Mouse (Mus musculus) Muller cell, postnatal 12 days (primary cell): ENCODE results near the gene Olfr894.
"Not testable (repeated sequence)": the region's sequence is repeated elsewhere in the genome, so short reads cannot be mapped to it uniquely, and the experiment has no call there.

ENCODE experiments used
- DNase-seq: peaks from one replicate; pipeline ENCODE4 v3.0.0-alpha.2; 2015; ENCODE audit errors: inconsistent ontology term

Olfr894 gene

DNA sequence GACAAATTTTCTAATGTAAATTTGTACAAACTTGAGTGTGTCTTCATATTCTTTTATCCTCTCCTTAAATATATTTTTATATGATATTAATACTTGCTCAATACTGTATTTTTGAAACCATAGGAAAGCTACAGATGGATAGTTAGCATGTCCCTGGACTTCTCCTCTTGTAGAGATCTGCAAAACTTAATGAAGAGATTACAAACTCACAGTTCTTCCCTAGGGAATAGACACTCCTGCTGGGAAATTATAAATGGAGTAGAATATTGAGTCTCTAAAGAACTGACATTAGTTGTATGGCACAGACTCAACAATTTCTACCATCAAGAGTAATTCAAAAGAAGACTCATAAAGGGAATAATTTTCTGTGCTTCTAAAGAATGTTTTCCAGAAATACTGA is at the start of gene Olfr894:
TSS of gene Olfr894 (plus strand) at position 301 of the 400 bp plus-strand sequence.
- DNase-seq = no peak

GRCm38 (mm10) chr9:38168341-38168740 is 49.5 kb upstream of the Olfr894 start:
- not testable (repeated sequence) for DNase-seq

- no peak for DNase-seq
These were observed 37.1 kb upstream of the Olfr894 start, which contains the start of gene Olfr891 for GRCm38 (mm10) chr9:38180721-38181120. Gene Olfr891, minus strand, starts transcription at chr9:38180821.

- no peak for DNase-seq
These were observed 9.8 kb upstream of the Olfr894 start, which contains the start of gene Olfr893 for GRCm38 (mm10) chr9:38208065-38208464. Gene Olfr893, plus strand, starts transcription at chr9:38208365.

GRCm38 (mm10) chr9:38252474-38252873 is 34.6 kb downstream of the Olfr894 start, which contains the start of gene Olfr143:
Gene Olfr143, plus strand, starts transcription at chr9:38252774.
- no peak for DNase-seq

DNA sequence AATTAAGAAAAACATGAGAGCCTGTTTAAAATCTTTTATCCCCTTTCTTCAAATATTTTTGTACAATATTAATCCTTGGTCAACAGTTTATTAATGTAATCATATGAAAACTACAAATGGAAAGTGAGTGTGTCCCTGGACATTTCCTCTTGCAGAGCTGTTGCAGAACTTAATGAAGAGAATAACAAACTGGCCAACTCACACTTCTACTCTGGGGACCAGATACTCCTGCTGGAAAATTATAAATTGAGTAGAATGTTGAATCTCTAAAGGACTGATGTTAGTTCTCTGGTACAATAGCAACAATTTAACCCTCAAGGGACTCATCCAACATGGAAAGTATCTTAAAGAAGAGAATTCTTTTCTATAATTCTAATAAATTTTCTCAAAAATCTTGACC is 49.7 kb downstream of the Olfr894 start, which contains the start of gene Olfr895:
TSS of gene Olfr895 (plus strand) at position 301 of the 400 bp plus-strand sequence.
- DNase-seq = no peak
